Mouse (Mus musculus) kidney, embryonic 16.5 days (tissue): ENCODE measurements around the gene Tmcc2. TPM values are rescaled to one million over a fixed set of nuclear protein-coding genes. Genes with fewer than 3 reads are reported as not detected.
A peak's percentile ranks its signal among the peaks of the same experiment; 100 is the strongest.
"Not testable (repeated sequence)": the region's sequence is repeated elsewhere in the genome, so short reads cannot be mapped to it uniquely, and the experiment has no call there.

Source experiments
- ATAC-seq: fragments of 200-750 bp; cut with Nextera tagmentation; 2 replicates; pipeline ENCODE4 v1.8.0; 2017; ENCODE audit warnings: moderate TSS enrichment; ENCODE audit not compliant: low FRiP score, low TSS enrichment
- H3K27ac ChIP-seq: fragments of 300-500 bp; sonication (generic); 2 replicates; pipeline ENCODE4 v1.5.1; 2014; ENCODE audit warnings: low read length
- H3K27me3 ChIP-seq: fragments of 300-500 bp; sonication (generic); 2 replicates; pipeline ENCODE4 v1.6.1; 2014; ENCODE audit warnings: low read length, control low read depth, mixed read lengths; ENCODE audit not compliant: insufficient read depth
- H3K36me3 ChIP-seq: fragments of 300-500 bp; sonication (generic); 2 replicates; pipeline ENCODE4 v1.6.1; 2014; ENCODE audit warnings: low read length, control low read depth, mixed read lengths; ENCODE audit not compliant: insufficient read depth
- H3K4me1 ChIP-seq: fragments of 300-500 bp; sonication (generic); 2 replicates; pipeline ENCODE4 v1.6.1; 2014; ENCODE audit warnings: low read length, control low read depth, mixed read lengths; ENCODE audit not compliant: insufficient read depth
- H3K4me2 ChIP-seq: fragments of 300-500 bp; sonication (generic); replicated peaks from 2 replicates; pipeline ENCODE4 v1.6.1; 2014; ENCODE audit warnings: low read depth, low read length
- H3K4me3 ChIP-seq: fragments of 300-500 bp; sonication (generic); 2 replicates; pipeline ENCODE4 v1.5.1; 2014; ENCODE audit warnings: mild to moderate bottlenecking, low read length
- H3K9ac ChIP-seq: fragments of 300-500 bp; sonication (generic); replicated peaks from 2 replicates; pipeline ENCODE4 v1.6.1; 2014; ENCODE audit warnings: low read length
- H3K9me3 ChIP-seq: fragments of 300-500 bp; sonication (generic); 2 replicates; pipeline ENCODE4 v1.6.1; 2016; ENCODE audit warnings: low read length, control low read depth
- WGBS: fragments of 180-500 bp; shearing (Covaris S2); extraction: QIAGEN DNeasy Blood & Tissue Kit; methylation state at CpG from one replicate; pipeline ENCODE4 v1.1.7; 2014; 5-methylcytosine and 5-hydroxymethylcytosine counted together
- polyA plus RNA-seq: library from polyadenylated mRNA; unstranded; fragments of >200 nt; fragmentation: Nextera tagmentation; extraction: Ambion mirVana; gene quantifications from 2 replicates; pipeline ENCODE4 v1.2.1, GENCODE M21; 2015

Gene Tmcc2
- polyA plus RNA-seq, 1 experiment from 2014 or later: 8.6 TPM

DNA sequence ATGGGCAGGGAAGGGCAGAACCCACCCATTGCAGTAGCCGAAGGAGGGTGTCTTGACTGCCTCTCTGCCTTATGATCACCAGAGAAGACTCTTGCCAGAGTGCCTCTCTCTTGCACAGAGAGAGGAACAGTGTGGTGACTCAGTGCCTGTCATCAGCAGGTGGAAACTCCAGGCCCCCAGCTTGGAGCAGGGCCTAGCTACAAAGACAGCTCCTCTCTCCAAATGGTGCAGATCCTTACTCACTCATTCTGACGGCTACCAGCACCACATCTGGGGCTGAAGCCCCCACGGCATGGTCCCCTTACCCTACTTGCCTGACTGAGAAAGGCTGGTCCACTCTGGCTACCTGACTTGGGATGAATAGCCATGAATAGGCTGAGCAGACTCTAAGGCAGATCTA is 26.7 kb downstream of the Tmcc2 start:
- H3K27ac ChIP-seq: no peak overlapping the region
- H3K9ac ChIP-seq: no peak overlapping the region
- peaks cover 15% of the 10 kb centered on the region for H3K36me3 ChIP-seq
- H3K9me3 ChIP-seq: no peaks in the 10 kb centered on the region
- no peaks in the 10 kb centered on the region for H3K27me3 ChIP-seq
- WGBS: 85% methylated on average over 3 of the region's 3 CpGs
- ATAC-seq: no peak
- no peak overlapping the region for H3K4me3 ChIP-seq
- no peaks in the 10 kb centered on the region for H3K4me1 ChIP-seq
- H3K4me2 ChIP-seq: no peak overlapping the region

- H3K27me3 ChIP-seq: no peaks in the 10 kb centered on the region
- no peak overlapping the region for H3K4me2 ChIP-seq
- H3K4me3 ChIP-seq: no peak overlapping the region
- no peak overlapping the region for H3K9ac ChIP-seq
- ATAC-seq: no peak
- peaks cover 31% of the 10 kb centered on the region for H3K36me3 ChIP-seq
- H3K4me1 ChIP-seq: no peaks in the 10 kb centered on the region
- H3K27ac ChIP-seq: no peak overlapping the region
- 72% methylated on average over 6 of the region's 6 CpGs for WGBS
- H3K9me3 ChIP-seq: no peaks in the 10 kb centered on the region
These were observed 29.1 kb downstream of the Tmcc2 start for GRCm38 (mm10) chr1:132361959-132362358.

- H3K27ac ChIP-seq: no peak overlapping the region
- H3K36me3 ChIP-seq: peaks cover 31% of the 10 kb centered on the region
- H3K9me3 ChIP-seq: no peaks in the 10 kb centered on the region
- no peak for ATAC-seq
- WGBS: 89% methylated on average over 1 of the region's 1 CpGs
- H3K4me2 ChIP-seq: no peak overlapping the region
- no peaks in the 10 kb centered on the region for H3K27me3 ChIP-seq
- no peak overlapping the region for H3K9ac ChIP-seq
- peaks cover 19% of the 10 kb centered on the region for H3K4me1 ChIP-seq
- no peak overlapping the region for H3K4me3 ChIP-seq
These were observed 34.2 kb downstream of the Tmcc2 start for GRCm38 (mm10) chr1:132356841-132357240.

- no peaks in the 10 kb centered on the region for H3K27me3 ChIP-seq
- no peak overlapping the region for H3K4me3 ChIP-seq
- H3K36me3 ChIP-seq: peaks cover 29% of the 10 kb centered on the region
- H3K4me2 ChIP-seq: no peak overlapping the region
- H3K4me1 ChIP-seq: peaks cover 19% of the 10 kb centered on the region
- no peak overlapping the region for H3K27ac ChIP-seq
- ATAC-seq: peak; percentile 69
- H3K9me3 ChIP-seq: peaks cover 3% of the 10 kb centered on the region; the same call in 1 of the 2 replicates
- H3K9ac ChIP-seq: 0 out of 2 replicates have a peak overlapping the region, but pooled peaks have one; percentile 25
- WGBS: 0% methylated on average over 3 of the region's 3 CpGs
These were observed 35.2 kb downstream of the Tmcc2 start for GRCm38 (mm10) chr1:132355841-132356242.

GRCm38 (mm10) chr1:132355162-132355601 is 35.9 kb downstream of the Tmcc2 start:
- WGBS: 53% methylated on average over 6 of the region's 6 CpGs
- ATAC-seq: 0 out of 2 replicates have a peak, but pooled peaks have one; percentile 25
- H3K4me1 ChIP-seq: peaks cover 19% of the 10 kb centered on the region

GRCm38 (mm10) chr1:132354234-132354633 is 36.8 kb downstream of the Tmcc2 start:
- Histone ChIP-seq H3K4me3 (no peak overlapping the region), H3K27me3 (no peaks in the 10 kb centered on the region), H3K27ac (no peak overlapping the region), H3K9me3 (peaks cover 6% of the 10 kb centered on the region; the same call in 1 of the 2 replicates), H3K9ac (0 out of 2 replicates have a peak overlapping the region, but pooled peaks have one; percentile 16), H3K36me3 (peaks cover 16% of the 10 kb centered on the region), H3K4me2 (no peak overlapping the region), H3K4me1 (peaks cover 19% of the 10 kb centered on the region)
- 75% methylated on average over 9 of the region's 9 CpGs for WGBS
- no peak for ATAC-seq

More at GRCm38 (mm10) chr1:132355162-132355601, 35.9 kb downstream of the Tmcc2 start:
- H3K9ac ChIP-seq: peak overlapping the region; percentile 16; the same call in 1 of the 2 replicates
- H3K4me2 ChIP-seq: no peak overlapping the region
- H3K9me3 ChIP-seq: peaks cover 6% of the 10 kb centered on the region; the same call in 1 of the 2 replicates
- H3K27me3 ChIP-seq: no peaks in the 10 kb centered on the region
- no peak overlapping the region for H3K4me3 ChIP-seq
- H3K27ac ChIP-seq: 0 out of 2 replicates have a peak overlapping the region, but pooled peaks have one; percentile 36
- H3K36me3 ChIP-seq: peaks cover 22% of the 10 kb centered on the region

GRCm38 (mm10) chr1:132353389-132353788 is 37.7 kb downstream of the Tmcc2 start:
- no peak overlapping the region for H3K27ac ChIP-seq
- H3K9ac ChIP-seq: no peak overlapping the region
- WGBS: 34% methylated on average over 5 of the region's 5 CpGs
- no peaks in the 10 kb centered on the region for H3K27me3 ChIP-seq
- peaks cover 9% of the 10 kb centered on the region; the same call in 1 of the 2 replicates for H3K36me3 ChIP-seq
- H3K4me2 ChIP-seq: no peak overlapping the region
- H3K4me3 ChIP-seq: no peak overlapping the region
- 0 out of 2 replicates have a peak, but pooled peaks have one; percentile 24 for ATAC-seq
- H3K9me3 ChIP-seq: peaks cover 6% of the 10 kb centered on the region; the same call in 1 of the 2 replicates
- peaks cover 19% of the 10 kb centered on the region for H3K4me1 ChIP-seq

DNA sequence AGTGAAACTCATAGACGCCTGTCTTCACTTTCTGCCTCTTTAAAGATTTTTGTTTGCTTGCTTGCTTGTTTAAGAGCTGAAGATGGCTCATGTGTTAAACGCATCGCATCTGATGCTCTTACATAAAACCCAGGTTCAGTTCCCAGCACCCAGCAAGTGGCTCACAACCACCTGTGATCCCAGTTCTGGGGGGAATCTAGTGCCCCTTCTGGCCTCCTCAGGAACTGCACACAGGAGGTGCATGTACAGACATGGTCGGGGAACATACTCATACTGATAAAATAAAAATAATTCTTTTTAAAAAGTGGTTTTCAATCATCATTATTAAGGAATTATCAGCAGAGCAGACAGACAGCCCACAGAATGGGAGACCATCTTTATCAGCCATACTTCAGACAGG is 40.0 kb downstream of the Tmcc2 start:
- Histone ChIP-seq H3K27me3 (no peaks in the 10 kb centered on the region), H3K4me3 (no peak overlapping the region), H3K9me3 (peaks cover 6% of the 10 kb centered on the region; the same call in 1 of the 2 replicates), H3K4me1 (peaks cover 29% of the 10 kb centered on the region), H3K4me2 (no peak overlapping the region), H3K27ac (no peak overlapping the region), H3K36me3 (no peaks in the 10 kb centered on the region), H3K9ac (no peak overlapping the region)
- WGBS: 96% methylated on average over 4 of the region's 4 CpGs
- no peak for ATAC-seq

GRCm38 (mm10) chr1:132349601-132350000 is 41.5 kb downstream of the Tmcc2 start:
- not testable (repeated sequence) for H3K27ac ChIP-seq, H3K4me2 ChIP-seq, ATAC-seq, H3K27me3 ChIP-seq, H3K9ac ChIP-seq, H3K36me3 ChIP-seq, H3K9me3 ChIP-seq, H3K4me3 ChIP-seq
- 93% methylated on average over 3 of the region's 3 CpGs for WGBS
- peaks cover 24% of the 10 kb centered on the region for H3K4me1 ChIP-seq

GRCm38 (mm10) chr1:132349049-132349448 is 42.0 kb downstream of the Tmcc2 start:
- not testable (repeated sequence) for H3K9ac ChIP-seq, H3K27ac ChIP-seq, H3K4me2 ChIP-seq, H3K27me3 ChIP-seq, H3K4me3 ChIP-seq, H3K9me3 ChIP-seq, H3K36me3 ChIP-seq, ATAC-seq
- H3K4me1 ChIP-seq: peaks cover 24% of the 10 kb centered on the region
